Mouse (Mus musculus): ENCODE results near the gene Ccdc186. TPM values are rescaled to one million over a fixed set of nuclear protein-coding genes. Genes with fewer than 3 reads are reported as not detected.
"Not testable (repeated sequence)": the region's sequence is repeated elsewhere in the genome, so short reads cannot be mapped to it uniquely, and the experiment has no call there.

Gene Ccdc186
- total RNA-seq, 2 experiments from 2014 or later, result 18.8 to 19.2 TPM

GRCm38 (mm10) chr19:56756412-56756811 is 65.6 kb downstream of the Ccdc186 start:
- no peak for DNase-seq

GRCm38 (mm10) chr19:56754456-56754855 is 67.5 kb downstream of the Ccdc186 start:
- not testable (repeated sequence) for DNase-seq

- DNase-seq, result no peak
Observed at GRCm38 (mm10) chr19:56750709-56751108, 71.3 kb downstream of the Ccdc186 start.

- no peak for DNase-seq
Observed at GRCm38 (mm10) chr19:56749343-56749742, 72.6 kb downstream of the Ccdc186 start.

GRCm38 (mm10) chr19:56747878-56748277 is 74.1 kb downstream of the Ccdc186 start:
- no peak for DNase-seq

GRCm38 (mm10) chr19:56746618-56747017 is 75.4 kb downstream of the Ccdc186 start:
- no peak for DNase-seq

GRCm38 (mm10) chr19:56745528-56745927 is 76.5 kb downstream of the Ccdc186 start:
- no peak for DNase-seq

- no peak for DNase-seq
Observed at GRCm38 (mm10) chr19:56745061-56745460, 76.9 kb downstream of the Ccdc186 start.

Other genes with a start within 250 kb of the Ccdc186 start
- gene Adrb1, start 100.0 kb downstream of the Ccdc186 start, total RNA-seq (2021), result under 1 TPM; 0.08 to 0.27 TPM
- gene Tdrd1, start 4.0 kb upstream of the Ccdc186 start, total RNA-seq (2021), result not detected
- gene Vwa2, start 52.1 kb upstream of the Ccdc186 start, total RNA-seq (2021), result not detected
- gene Afap1l2, start 186.0 kb upstream of the Ccdc186 start, total RNA-seq (2021), result 1 to 10 TPM; 2.3 to 3.8 TPM